Mouse (Mus musculus) neural tube, embryonic 13.5 days (tissue): Measurements from ENCODE around the gene Hdgf. TPM values are rescaled to one million over a fixed set of nuclear protein-coding genes. Genes with fewer than 3 reads are reported as not detected.

Experiments used
- ATAC-seq: fragments of 200-750 bp; cut with Nextera tagmentation; 2 replicates; pipeline ENCODE4 v1.8.0; 2017; ENCODE audit warnings: low read depth, mild to moderate bottlenecking, moderate TSS enrichment, moderate library complexity
- H3K27ac ChIP-seq: fragments of 300-500 bp; sonication (generic); replicated peaks from 2 replicates; pipeline ENCODE4 v1.5.1; 2015; ENCODE audit warnings: moderate library complexity, mild to moderate bottlenecking, inconsistent platforms
- H3K27me3 ChIP-seq: fragments of 300-500 bp; sonication (generic); 2 replicates; pipeline ENCODE4 v1.6.1; 2015; ENCODE audit warnings: mild to moderate bottlenecking, inconsistent platforms
- H3K36me3 ChIP-seq: fragments of 300-500 bp; sonication (generic); 2 replicates; pipeline ENCODE4 v1.6.1; 2015; ENCODE audit warnings: mild to moderate bottlenecking, inconsistent platforms
- H3K4me1 ChIP-seq: fragments of 300-500 bp; sonication (generic); replicated peaks from 2 replicates; pipeline ENCODE4 v1.6.1; 2015; ENCODE audit warnings: inconsistent platforms
- H3K4me2 ChIP-seq: fragments of 300-500 bp; sonication (generic); 2 replicates; pipeline ENCODE4 v1.6.1; 2015; ENCODE audit warnings: inconsistent platforms, mild to moderate bottlenecking, moderate library complexity
- H3K4me3 ChIP-seq: fragments of 300-500 bp; sonication (generic); 2 replicates; pipeline ENCODE4 v1.5.1; 2015; ENCODE audit warnings: mild to moderate bottlenecking, inconsistent platforms
- H3K9ac ChIP-seq: fragments of 300-500 bp; sonication (generic); 2 replicates; pipeline ENCODE4 v1.6.1; 2015; ENCODE audit warnings: moderate library complexity, mild to moderate bottlenecking, inconsistent platforms
- H3K9me3 ChIP-seq: fragments of 300-500 bp; sonication (generic); 2 replicates; pipeline ENCODE4 v1.6.1; 2016; ENCODE audit warnings: inconsistent platforms
- WGBS: fragments of 180-500 bp; shearing (Covaris S2); methylation state at CpG from one replicate; pipeline ENCODE4 v1.1.7; 2015; 5-methylcytosine and 5-hydroxymethylcytosine counted together
- polyA plus RNA-seq: library from polyadenylated mRNA; unstranded; fragments of >200 nt; fragmentation: Nextera tagmentation; extraction: Ambion mirVana; gene quantifications from 2 replicates; pipeline ENCODE4 v1.2.1, GENCODE M21; 2015

Hdgf gene
- polyA plus RNA-seq, 1 experiment from 2014 or later: 186 TPM

DNA sequence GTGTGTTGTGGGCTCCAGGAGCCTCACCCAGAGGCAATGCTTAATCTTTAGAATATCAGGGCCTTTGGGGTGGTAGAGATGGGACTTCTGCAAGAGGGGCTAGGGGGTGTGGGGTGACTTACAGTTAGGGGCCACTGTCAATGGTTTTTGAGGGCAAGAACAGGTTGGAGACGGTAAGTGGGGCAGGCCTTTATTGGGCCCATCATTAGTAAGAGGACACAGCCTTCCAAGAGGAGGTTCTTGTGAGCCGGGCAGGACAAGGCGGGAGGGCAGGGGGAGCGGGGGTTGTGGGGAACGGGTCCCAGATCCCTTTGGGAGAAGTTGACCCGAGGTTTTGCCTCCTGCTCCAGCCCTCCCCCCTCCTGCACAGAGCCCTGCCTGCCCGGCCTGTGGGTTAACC, 7.4 kb downstream of the Hdgf start:
- Histone ChIP-seq H3K4me2 (no peak overlapping the region), H3K4me1 (peaks cover 34% of the 10 kb centered on the region), H3K36me3 (peaks cover 48% of the 10 kb centered on the region), H3K4me3 (no peak overlapping the region), H3K9me3 (no peaks in the 10 kb centered on the region), H3K9ac (no peak overlapping the region), H3K27ac (no peak overlapping the region), H3K27me3 (no peaks in the 10 kb centered on the region)
- no peak for ATAC-seq
- WGBS: 90% methylated on average over 7 of the region's 7 CpGs

DNA sequence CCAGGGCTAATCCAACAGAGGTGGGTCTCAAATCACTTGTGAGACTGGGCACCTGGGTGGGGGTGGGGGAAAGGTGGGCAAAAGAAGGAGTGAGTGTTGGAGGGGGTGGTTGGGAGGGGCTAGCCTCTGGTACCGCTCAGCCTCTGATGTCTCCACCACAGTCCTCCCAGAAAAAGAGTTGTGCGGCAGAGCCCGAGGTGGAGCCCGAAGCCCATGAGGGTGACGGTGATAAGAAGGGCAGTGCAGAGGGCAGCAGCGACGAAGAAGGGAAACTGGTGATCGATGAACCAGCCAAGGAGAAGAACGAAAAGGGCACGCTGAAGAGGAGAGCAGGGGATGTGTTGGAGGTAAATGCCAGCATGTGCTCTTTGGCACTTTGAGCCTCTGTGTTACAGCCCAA, 7.8 kb downstream of the Hdgf start:
- Histone ChIP-seq H3K27me3 (no peaks in the 10 kb centered on the region), H3K4me1 (peaks cover 33% of the 10 kb centered on the region), H3K36me3 (peaks cover 48% of the 10 kb centered on the region), H3K27ac (no peak overlapping the region), H3K9me3 (no peaks in the 10 kb centered on the region), H3K4me3 (no peak overlapping the region), H3K9ac (no peak overlapping the region), H3K4me2 (no peak overlapping the region)
- ATAC-seq: no peak
- 96% methylated on average over 10 of the region's 10 CpGs for WGBS

DNA sequence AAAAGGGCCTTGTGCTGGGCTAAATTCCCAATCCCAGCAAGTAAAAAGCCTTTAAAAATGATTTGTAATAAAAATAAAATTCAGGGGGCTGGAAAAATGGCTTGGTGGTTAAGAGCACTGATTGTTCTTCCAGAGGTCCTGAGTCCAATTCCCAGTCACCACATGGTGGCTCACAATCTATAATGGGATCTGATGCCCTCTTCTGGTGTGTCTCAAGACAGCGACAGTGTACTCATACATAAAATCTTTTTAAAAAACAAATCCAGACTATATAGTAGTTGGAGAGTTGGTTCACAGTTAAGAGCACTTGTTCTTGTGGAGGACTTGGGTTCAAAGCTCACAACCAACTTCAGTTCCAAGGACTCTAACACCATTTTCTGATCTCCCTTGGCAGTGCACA, 10.9 kb downstream of the Hdgf start:
- ATAC-seq: no peak
- H3K4me2 ChIP-seq: no peak overlapping the region
- no peak overlapping the region for H3K4me3 ChIP-seq
- no peaks in the 10 kb centered on the region for H3K27me3 ChIP-seq
- WGBS: 97% methylated on average over 1 of the region's 1 CpGs
- H3K9me3 ChIP-seq: no peaks in the 10 kb centered on the region
- H3K27ac ChIP-seq: no peak overlapping the region
- H3K36me3 ChIP-seq: peaks cover 52% of the 10 kb centered on the region
- H3K9ac ChIP-seq: no peak overlapping the region
- peaks cover 25% of the 10 kb centered on the region for H3K4me1 ChIP-seq

DNA sequence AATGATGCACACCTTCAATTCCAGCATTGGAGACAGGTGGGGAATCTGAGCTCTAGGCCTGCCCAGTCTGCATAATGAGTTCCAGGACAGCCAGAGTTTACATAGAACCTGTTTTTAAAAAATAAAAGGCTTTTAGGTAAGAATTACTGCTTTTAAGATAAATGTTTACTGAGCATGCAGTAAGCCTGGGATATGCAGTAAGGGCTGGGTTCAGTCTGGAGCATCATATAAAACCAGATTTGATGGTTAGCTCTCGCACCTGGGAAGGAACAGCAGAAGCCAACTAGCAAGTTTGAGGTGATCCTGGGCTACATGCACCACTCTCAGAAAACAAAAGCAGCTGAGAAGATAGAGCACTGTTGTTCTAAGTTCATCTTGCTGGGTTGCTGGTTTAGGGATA, 12.4 kb downstream of the Hdgf start:
- peak overlapping the region; percentile 49; the same call in 1 of the 2 replicates for H3K27ac ChIP-seq
- H3K27me3 ChIP-seq: no peaks in the 10 kb centered on the region
- 92% methylated on average over 1 of the region's 1 CpGs for WGBS
- no peak overlapping the region for H3K4me3 ChIP-seq
- no peak for ATAC-seq
- no peaks in the 10 kb centered on the region for H3K9me3 ChIP-seq
- H3K4me1 ChIP-seq: peaks cover 22% of the 10 kb centered on the region
- no peak overlapping the region for H3K9ac ChIP-seq
- H3K4me2 ChIP-seq: peak overlapping the region; percentile 89
- H3K36me3 ChIP-seq: peaks cover 61% of the 10 kb centered on the region

DNA sequence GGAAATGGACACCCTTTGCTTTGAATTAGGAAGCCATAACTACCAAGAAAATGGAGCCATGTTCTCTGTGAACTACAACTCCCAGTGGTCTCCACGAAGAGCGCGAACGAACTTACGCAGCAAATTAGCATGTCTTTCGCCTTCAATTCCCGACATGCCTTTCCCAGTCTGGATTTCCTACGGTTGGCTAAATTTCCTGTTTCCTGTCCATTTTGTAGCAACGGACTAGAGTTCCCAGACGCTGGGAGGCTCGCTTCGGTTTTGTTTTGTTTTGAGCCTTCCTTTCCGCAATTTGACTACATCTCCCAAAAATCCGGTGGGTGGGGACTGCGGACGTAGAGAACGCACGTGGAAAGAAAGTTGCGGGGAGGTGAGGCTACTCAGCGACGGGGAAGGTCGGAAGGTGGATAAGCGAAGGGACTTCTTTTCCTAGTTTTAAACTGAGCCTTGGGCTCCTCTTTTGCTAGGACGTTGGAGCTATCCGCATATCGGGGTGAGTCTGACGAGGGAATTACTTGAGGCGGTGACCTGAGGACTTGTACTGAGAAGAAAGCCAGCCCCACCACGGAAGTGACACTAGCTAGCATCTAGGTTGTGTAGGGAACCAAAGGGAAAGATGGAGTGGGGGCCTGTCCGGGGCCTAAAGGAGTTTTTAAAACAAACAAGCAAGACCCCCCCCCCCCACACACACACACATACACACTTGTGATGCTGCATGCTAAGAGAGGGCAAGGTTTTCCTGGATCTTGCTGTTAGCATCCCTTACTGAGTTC, 13.4 kb downstream of the Hdgf start, which contains the start of gene Mrpl24:
Gene Mrpl24, plus strand, starts transcription at position 171 of the 773 bp plus-strand sequence.
- Histone ChIP-seq H3K36me3 (peaks cover 61% of the 10 kb centered on the region), H3K4me1 (peaks cover 22% of the 10 kb centered on the region)

DNA sequence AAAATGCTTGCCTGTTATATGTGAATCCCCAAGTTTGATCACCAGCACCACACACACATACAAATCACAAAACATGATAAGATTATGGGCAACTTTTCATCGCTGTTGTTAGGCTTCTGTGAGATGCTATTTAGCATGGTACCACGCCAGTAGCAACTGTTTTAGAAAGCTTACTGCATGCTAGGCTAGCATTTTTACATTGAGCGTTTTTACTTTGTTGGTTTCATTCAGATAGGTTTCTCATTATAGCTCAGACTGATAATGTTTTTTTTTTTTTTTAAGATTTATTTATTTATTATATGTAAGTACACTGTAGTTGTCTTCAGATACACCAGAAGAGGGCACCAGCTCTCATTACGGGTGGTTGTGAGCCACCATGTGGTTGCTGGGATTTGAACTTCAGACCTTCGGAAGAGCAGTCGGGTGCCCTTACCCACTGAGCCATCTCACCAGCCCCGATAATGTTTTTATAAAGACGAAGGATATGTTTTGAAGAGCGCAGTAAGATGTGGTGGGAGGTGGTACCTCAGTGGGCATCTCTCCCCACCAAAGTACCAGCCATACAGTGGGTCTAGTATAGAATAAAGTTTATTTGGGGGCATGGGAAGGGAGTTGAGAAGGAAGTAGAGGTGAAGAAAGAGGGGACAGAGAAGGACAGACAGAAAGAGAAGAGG, 14.3 kb downstream of the Hdgf start:
- no peaks in the 10 kb centered on the region for H3K27me3 ChIP-seq
- peak overlapping the region; percentile 80 for H3K9ac ChIP-seq
- peak overlapping the region; percentile 80 for H3K4me3 ChIP-seq
- no peak overlapping the region for H3K27ac ChIP-seq
- H3K4me1 ChIP-seq: peaks cover 22% of the 10 kb centered on the region
- no peaks in the 10 kb centered on the region for H3K9me3 ChIP-seq
- H3K36me3 ChIP-seq: peaks cover 61% of the 10 kb centered on the region
- WGBS: 70% methylated on average over 9 of the region's 9 CpGs
- peak overlapping the region; percentile 89 for H3K4me2 ChIP-seq
- ATAC-seq: no peak

More for the DNA sequence above, 13.4 kb downstream of the Hdgf start, which contains the start of gene Mrpl24:
- Histone ChIP-seq H3K9me3 (no peaks in the 10 kb centered on the region), H3K27me3 (no peaks in the 10 kb centered on the region), H3K9ac (peak within 1 kb of the TSS; percentile 80), H3K27ac (peak within 1 kb of the TSS; percentile 83), H3K4me3 (peak within 1 kb of the TSS; percentile 80), H3K4me2 (peak within 1 kb of the TSS; percentile 89)
- WGBS: under 1% methylated on average over 30 of the region's 30 CpGs
- peak; percentile 82 for ATAC-seq

DNA sequence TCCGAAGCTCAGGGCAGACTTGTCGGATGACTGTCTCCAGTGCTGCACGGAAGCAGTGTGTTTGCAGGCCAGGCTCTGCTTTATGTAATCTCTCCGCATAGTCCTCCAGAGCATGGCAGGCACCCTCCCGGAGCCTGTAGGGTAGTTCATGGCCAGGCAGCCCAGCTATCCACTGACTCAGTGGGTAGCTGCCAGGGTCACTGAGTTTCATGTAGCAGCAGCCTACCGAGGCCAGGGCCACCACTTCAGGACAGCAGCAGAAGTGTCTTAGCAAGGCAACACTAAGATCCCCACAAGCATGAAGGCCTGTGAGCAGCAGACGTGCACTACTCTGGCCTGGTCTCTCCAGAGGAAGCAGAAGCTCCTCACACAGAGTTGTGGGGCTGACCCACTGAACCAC, 18.9 kb downstream of the Hdgf start:
- H3K4me1 ChIP-seq: peaks cover 26% of the 10 kb centered on the region
- H3K4me2 ChIP-seq: no peak overlapping the region
- WGBS: 87% methylated on average over 7 of the region's 7 CpGs
- peaks cover 63% of the 10 kb centered on the region for H3K36me3 ChIP-seq
- H3K9me3 ChIP-seq: no peaks in the 10 kb centered on the region
- no peaks in the 10 kb centered on the region for H3K27me3 ChIP-seq
- H3K27ac ChIP-seq: no peak overlapping the region
- no peak overlapping the region for H3K4me3 ChIP-seq
- H3K9ac ChIP-seq: no peak overlapping the region
- ATAC-seq: no peak

DNA sequence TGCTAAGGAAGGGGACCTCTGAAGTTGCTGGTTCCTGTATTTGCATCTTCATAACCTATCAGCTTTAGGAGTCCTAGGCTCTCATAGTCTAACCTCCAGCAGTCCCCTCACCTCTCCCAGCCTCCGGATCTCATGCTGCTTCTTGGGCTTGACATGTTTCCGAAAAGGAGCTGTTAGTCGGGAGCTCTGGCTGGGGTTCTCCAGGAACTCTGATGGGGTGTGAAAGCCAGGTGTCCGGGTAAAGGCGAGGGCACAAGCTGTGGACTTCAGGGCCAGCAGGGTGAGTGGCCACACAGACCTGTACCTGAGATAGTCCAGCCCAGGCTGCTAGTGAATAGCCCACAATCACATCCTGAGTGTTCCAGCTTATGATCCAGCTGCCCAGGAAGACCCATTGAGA, 21.3 kb downstream of the Hdgf start:
- Histone ChIP-seq H3K4me1 (peaks cover 31% of the 10 kb centered on the region), H3K27ac (no peak overlapping the region), H3K4me2 (no peak overlapping the region), H3K9me3 (no peaks in the 10 kb centered on the region), H3K27me3 (no peaks in the 10 kb centered on the region), H3K4me3 (no peak overlapping the region), H3K9ac (no peak overlapping the region), H3K36me3 (peaks cover 61% of the 10 kb centered on the region)
- no peak for ATAC-seq
- 91% methylated on average over 5 of the region's 5 CpGs for WGBS

DNA sequence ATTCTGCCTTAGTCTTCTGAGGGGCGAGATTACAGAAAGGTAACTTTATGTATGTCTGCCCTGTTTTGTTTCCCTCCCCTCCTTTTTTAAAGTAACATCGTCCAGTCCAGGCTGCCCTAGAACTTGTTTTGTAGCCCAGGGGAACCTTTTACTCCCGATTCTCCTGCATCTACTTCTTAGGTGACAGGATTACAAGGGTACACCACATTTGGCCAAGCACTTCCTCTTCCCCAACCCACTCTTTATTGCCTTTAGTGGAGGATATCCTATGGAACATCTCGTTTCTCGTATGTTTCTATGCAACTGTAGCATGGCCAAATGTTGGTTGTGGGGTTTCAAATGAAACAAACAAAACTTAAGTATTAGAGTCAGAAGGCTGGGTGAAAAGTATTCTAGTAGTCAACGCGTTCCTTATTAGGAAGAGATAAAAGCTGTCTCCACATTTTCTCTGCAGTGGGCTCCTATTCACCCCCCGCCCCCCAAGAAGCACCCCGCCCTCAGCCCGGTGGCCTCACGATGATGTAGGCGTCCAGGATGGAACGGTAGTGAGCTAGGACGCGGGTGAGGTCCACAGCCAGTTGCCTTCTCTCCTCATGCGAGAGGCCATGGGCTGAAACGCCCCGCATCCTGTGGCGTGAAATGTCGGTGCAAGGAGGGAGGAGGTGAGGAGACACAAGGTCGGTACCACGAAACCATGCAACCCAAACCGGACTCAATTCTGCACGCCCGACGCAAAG, 23.4 kb downstream of the Hdgf start:
- WGBS: 6% methylated on average over 26 of the region's 26 CpGs
- ATAC-seq: peak; percentile 65
- Histone ChIP-seq H3K27ac (peak overlapping the region; percentile 92), H3K4me3 (peak overlapping the region; percentile 86), H3K36me3 (peaks cover 57% of the 10 kb centered on the region), H3K27me3 (no peaks in the 10 kb centered on the region), H3K9me3 (no peaks in the 10 kb centered on the region), H3K4me1 (peaks cover 45% of the 10 kb centered on the region), H3K4me2 (peak overlapping the region; percentile 80), H3K9ac (peak overlapping the region; percentile 92)

DNA sequence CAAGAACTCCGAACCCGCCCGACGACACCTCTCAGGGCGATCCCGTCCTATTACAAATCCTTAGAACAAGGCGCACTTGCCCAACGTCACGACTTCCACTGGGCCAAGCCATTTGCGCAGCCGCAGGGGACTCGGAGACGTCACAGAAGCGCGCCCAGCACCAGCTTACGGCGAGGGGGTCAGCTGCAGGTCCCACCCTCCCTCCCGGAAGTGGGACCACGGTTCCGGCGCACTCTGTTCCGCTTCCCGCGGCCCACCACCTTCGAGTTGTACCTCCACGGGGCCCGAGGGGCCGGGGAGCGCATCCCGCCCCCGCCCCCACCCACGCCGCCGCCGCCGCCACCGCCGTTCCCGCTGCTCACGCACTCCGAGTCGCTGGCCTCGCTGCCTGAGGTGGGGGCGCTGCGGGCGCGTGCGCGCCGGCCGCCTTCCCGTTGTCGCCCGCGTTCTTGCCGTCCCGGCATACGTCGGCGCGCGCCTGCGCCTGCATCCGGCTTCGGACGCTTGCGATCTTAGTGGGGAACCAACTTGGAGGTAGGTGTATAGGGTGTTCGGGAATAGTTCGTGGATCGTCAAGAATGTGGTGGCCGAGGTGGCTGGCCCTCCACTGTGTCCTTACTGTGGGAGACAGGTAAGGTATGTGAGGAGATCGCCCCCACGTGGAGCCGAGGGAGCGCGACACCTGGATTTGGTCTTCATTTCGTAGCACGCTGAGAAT, 24.1 kb downstream of the Hdgf start, which contains the start of the genes Isg20l2 and Rrnad1:
Gene Isg20l2, plus strand, starts transcription at position 237 of the 718 bp plus-strand sequence.
Gene Rrnad1, minus strand, starts transcription at position 640 of the 718 bp plus-strand sequence.
- H3K4me3 ChIP-seq: peak within 1 kb of the TSS; percentile 86
- H3K4me1 ChIP-seq: peaks cover 52% of the 10 kb centered on the region
- peak within 1 kb of the TSS; percentile 92 for H3K27ac ChIP-seq
- H3K4me2 ChIP-seq: peak within 1 kb of the TSS; percentile 80
- H3K36me3 ChIP-seq: peaks cover 54% of the 10 kb centered on the region
- WGBS: 2% methylated on average over 76 of the region's 78 CpGs
- peak; percentile 96 for ATAC-seq
- no peaks in the 10 kb centered on the region for H3K27me3 ChIP-seq
- H3K9ac ChIP-seq: peak within 1 kb of the TSS; percentile 92
- H3K9me3 ChIP-seq: no peaks in the 10 kb centered on the region

DNA sequence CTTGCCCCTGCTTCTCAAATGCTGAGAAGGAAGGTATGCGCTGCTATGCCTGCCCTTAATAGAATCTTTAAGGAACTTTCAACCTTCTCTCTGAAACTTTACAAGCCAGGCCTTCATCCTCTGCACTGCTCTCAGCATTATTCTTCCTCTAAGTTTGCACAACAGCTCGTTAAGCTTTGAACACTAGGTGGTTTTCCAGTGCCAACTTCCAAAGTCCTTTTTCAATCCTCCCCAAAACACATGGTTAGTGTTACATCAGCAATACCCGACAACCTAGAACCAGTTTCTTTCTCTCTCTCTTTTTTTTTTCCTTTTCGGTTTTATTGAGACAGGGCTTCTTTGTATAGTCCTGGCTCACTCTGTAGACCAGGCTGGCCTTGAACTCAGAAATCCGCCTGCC, 27.9 kb downstream of the Hdgf start:
- peaks cover 55% of the 10 kb centered on the region for H3K4me1 ChIP-seq
- no peak for ATAC-seq
- no peaks in the 10 kb centered on the region for H3K9me3 ChIP-seq
- 86% methylated on average over 5 of the region's 5 CpGs for WGBS
- no peak overlapping the region for H3K4me3 ChIP-seq
- H3K36me3 ChIP-seq: peaks cover 59% of the 10 kb centered on the region
- H3K27me3 ChIP-seq: no peaks in the 10 kb centered on the region
- no peak overlapping the region for H3K27ac ChIP-seq
- H3K4me2 ChIP-seq: no peak overlapping the region
- peak overlapping the region; percentile 31; the same call in 1 of the 2 replicates for H3K9ac ChIP-seq
